Mouse (Mus musculus) bone marrow macrophage, adult 2 months (primary cell): Measurements from ENCODE around the gene Car7. TPM values are rescaled to one million over a fixed set of nuclear protein-coding genes. Genes with fewer than 3 reads are reported as not detected.

ENCODE experiments used
- H3K27ac ChIP-seq: 2 replicates; pipeline ENCODE4 v1.5.1; 2012; ENCODE audit warnings: low read depth, low read length; ENCODE audit not compliant: insufficient read depth
- H3K4me1 ChIP-seq: 2 replicates; pipeline ENCODE4 v1.6.1; 2012; ENCODE audit warnings: low read length; ENCODE audit not compliant: control insufficient read depth, insufficient read depth
- H3K4me3 ChIP-seq: 2 replicates; pipeline ENCODE4 v1.5.1; 2012; ENCODE audit warnings: mild to moderate bottlenecking, low read length, moderate library complexity; ENCODE audit not compliant: insufficient read depth
- CTCF ChIP-seq: IDR thresholded peaks from 2 replicates; pipeline ENCODE4 v1.5.1; 2012; ENCODE audit warnings: low read depth, mild to moderate bottlenecking, low read length, moderate library complexity
- POLR2A ChIP-seq: IDR thresholded peaks from 2 replicates; pipeline ENCODE4 v1.6.1; 2012; ENCODE audit warnings: mild to moderate bottlenecking, low read depth, low read length, borderline replicate concordance
- polyA plus RNA-seq: library from polyadenylated mRNA; stranded (reverse); fragments of >200 nt; gene quantifications from 2 replicates; pipeline ENCODE4 v1.2.4, GENCODE M21; 2012; ENCODE audit not compliant: missing spikeins, insufficient read depth, insufficient read length

Gene Car7
- polyA plus RNA-seq, 1 experiment, result 1.7 TPM

GRCm38 (mm10) chr8:104538896-104539295 lies 4.4 kb downstream of the Car7 start:
- TF ChIP-seq CTCF, result no peak
- TF ChIP-seq POLR2A, result no peak
- H3K4me1 ChIP-seq, result no peaks in the 10 kb centered on the region; the same call in 1 of the 2 replicates
- no peak overlapping the region for H3K4me3 ChIP-seq
- no peak overlapping the region for H3K27ac ChIP-seq

- Histone ChIP-seq H3K4me3 (no peak overlapping the region), H3K27ac (no peak overlapping the region), H3K4me1 (no peaks in the 10 kb centered on the region; the same call in 1 of the 2 replicates)
- TF ChIP-seq POLR2A (no peak), CTCF (no peak)
Measured at GRCm38 (mm10) chr8:104539566-104539965, 5.1 kb downstream of the Car7 start.

GRCm38 (mm10) chr8:104540238-104540637 lies 5.7 kb downstream of the Car7 start:
- Histone ChIP-seq H3K4me1 (no peaks in the 10 kb centered on the region; the same call in 1 of the 2 replicates), H3K4me3 (no peak overlapping the region)
- no peak for TF ChIP-seq POLR2A
- TF ChIP-seq CTCF, result no peak

GRCm38 (mm10) chr8:104540710-104541514 lies 6.4 kb downstream of the Car7 start:
- Histone ChIP-seq H3K4me1 (no peaks in the 10 kb centered on the region), H3K4me3 (peak overlapping the region; percentile 54), H3K27ac (no peak overlapping the region)
- TF ChIP-seq CTCF, result no peak
- no peak for TF ChIP-seq POLR2A

More at GRCm38 (mm10) chr8:104540238-104540637, 5.7 kb downstream of the Car7 start:
- no peak overlapping the region for H3K27ac ChIP-seq

- TF ChIP-seq POLR2A, result no peak
- no peak for TF ChIP-seq CTCF
- H3K27ac ChIP-seq, result no peak overlapping the region
- peak overlapping the region; percentile 54 for H3K4me3 ChIP-seq
Measured at GRCm38 (mm10) chr8:104541515-104541880, 7.0 kb downstream of the Car7 start.

GRCm38 (mm10) chr8:104542160-104542559 lies 7.7 kb downstream of the Car7 start:
- no peak overlapping the region for H3K4me3 ChIP-seq
- TF ChIP-seq CTCF (no peak), POLR2A (no peak)
- H3K4me1 ChIP-seq, result no peaks in the 10 kb centered on the region
- H3K27ac ChIP-seq, result no peak overlapping the region

More at GRCm38 (mm10) chr8:104541515-104541880, 7.0 kb downstream of the Car7 start:
- no peaks in the 10 kb centered on the region for H3K4me1 ChIP-seq

GRCm38 (mm10) chr8:104543440-104544045 lies 9.1 kb downstream of the Car7 start:
- H3K4me3 ChIP-seq, result no peak overlapping the region
- no peak for TF ChIP-seq CTCF
- no peak for TF ChIP-seq POLR2A
- no peak overlapping the region for H3K27ac ChIP-seq
- no peaks in the 10 kb centered on the region for H3K4me1 ChIP-seq

- no peak overlapping the region for H3K4me3 ChIP-seq
- H3K27ac ChIP-seq, result no peak overlapping the region
- H3K4me1 ChIP-seq, result no peaks in the 10 kb centered on the region
- no peak for TF ChIP-seq POLR2A
- TF ChIP-seq CTCF, result no peak
Measured at GRCm38 (mm10) chr8:104555191-104555590, 20.7 kb downstream of the Car7 start.

GRCm38 (mm10) chr8:104557226-104557625 lies 22.7 kb downstream of the Car7 start:
- H3K27ac ChIP-seq, result no peak overlapping the region
- TF ChIP-seq CTCF, result no peak
- no peak for TF ChIP-seq POLR2A

GRCm38 (mm10) chr8:104560731-104561130 lies 26.2 kb downstream of the Car7 start:
- TF ChIP-seq CTCF (no peak), POLR2A (no peak)
- Histone ChIP-seq H3K4me1 (peaks cover 2% of the 10 kb centered on the region; the same call in 1 of the 2 replicates), H3K4me3 (no peak overlapping the region), H3K27ac (no peak overlapping the region)

More at GRCm38 (mm10) chr8:104557226-104557625, 22.7 kb downstream of the Car7 start:
- no peak overlapping the region for H3K4me3 ChIP-seq
- H3K4me1 ChIP-seq, result no peaks in the 10 kb centered on the region
